Mouse (Mus musculus) testis, adult 2 months (tissue): ENCODE data around the gene Mrm3. TPM values are rescaled to one million over a fixed set of nuclear protein-coding genes. Genes with fewer than 3 reads are reported as not detected.

Experiments
- H3K27ac ChIP-seq: fragments of 200-500 bp; 2 replicates; pipeline ENCODE4 v1.5.1; 2012; ENCODE audit warnings: low read depth, low read length; ENCODE audit not compliant: control insufficient read depth, insufficient read depth
- H3K27me3 ChIP-seq: fragments of 200-500 bp; 2 replicates; pipeline ENCODE4 v1.6.1; 2012; ENCODE audit warnings: mild to moderate bottlenecking, low read length, moderate library complexity; ENCODE audit not compliant: control insufficient read depth, insufficient read depth
- H3K36me3 ChIP-seq: fragments of 200-500 bp; 2 replicates; pipeline ENCODE4 v1.6.1; 2012; ENCODE audit warnings: mild to moderate bottlenecking, low read length; ENCODE audit not compliant: control insufficient read depth, insufficient read depth
- H3K4me1 ChIP-seq: fragments of 200-500 bp; 2 replicates; pipeline ENCODE4 v1.6.1; 2012; ENCODE audit warnings: low read length; ENCODE audit not compliant: control insufficient read depth, insufficient read depth
- H3K4me3 ChIP-seq: fragments of 200-500 bp; 2 replicates; pipeline ENCODE4 v1.5.1; 2012; ENCODE audit warnings: low read depth, mild to moderate bottlenecking, low read length, moderate library complexity, mixed read lengths; ENCODE audit not compliant: control insufficient read depth
- CTCF ChIP-seq: fragments of 200-500 bp; IDR thresholded peaks from 2 replicates; pipeline ENCODE4 v1.5.1; 2012; ENCODE audit warnings: low read depth, mild to moderate bottlenecking, inconsistent platforms, low read length, moderate library complexity; ENCODE audit not compliant: control insufficient read depth, insufficient read depth, insufficient replicate concordance
- POLR2A ChIP-seq: fragments of 200-500 bp; IDR thresholded peaks from 2 replicates; pipeline ENCODE4 v1.6.1; 2012; ENCODE audit warnings: low read depth, mild to moderate bottlenecking, inconsistent platforms, low read length, moderate library complexity; ENCODE audit not compliant: control insufficient read depth
- polyA plus RNA-seq: library from polyadenylated mRNA; depleted of rRNA; stranded (reverse); fragments of >200 nt; gene quantifications from 2 replicates; pipeline ENCODE4 v1.2.3, GENCODE M21; 2012; rRNA removed

Gene Mrm3
- polyA plus RNA-seq, 1 experiment: 4.3 TPM

DNA sequence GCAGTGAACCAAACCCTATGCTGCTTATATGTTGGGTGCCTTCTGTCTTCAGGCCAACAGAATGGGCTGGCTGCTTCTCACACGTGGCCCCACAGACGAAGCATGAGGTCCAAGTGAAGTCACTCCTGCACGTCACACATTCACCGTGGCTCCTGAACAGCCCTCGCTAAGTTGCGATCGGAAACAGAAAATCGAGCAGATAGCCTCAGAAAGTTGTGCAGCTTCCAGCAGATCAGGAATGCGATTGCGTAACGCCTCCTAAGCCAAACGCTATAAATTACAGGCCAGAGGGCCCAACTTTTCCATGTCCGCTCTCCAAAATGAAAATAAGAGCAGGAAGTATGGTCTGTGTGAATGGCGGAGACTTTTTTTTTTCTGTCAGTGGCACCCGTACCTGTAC lies 48.9 kb downstream of the Mrm3 start:
- Histone ChIP-seq H3K27ac (no peak overlapping the region), H3K27me3 (no peaks in the 10 kb centered on the region), H3K4me3 (no peak overlapping the region), H3K36me3 (no peaks in the 10 kb centered on the region), H3K4me1 (peaks cover 11% of the 10 kb centered on the region)
- no peak for TF ChIP-seq CTCF
- TF ChIP-seq POLR2A: no peak

GRCm38 (mm10) chr11:76292831-76293230 lies 49.3 kb downstream of the Mrm3 start:
- TF ChIP-seq POLR2A: no peak
- TF ChIP-seq CTCF: no peak
- no peaks in the 10 kb centered on the region for H3K36me3 ChIP-seq
- H3K4me3 ChIP-seq: no peak overlapping the region
- peaks cover 11% of the 10 kb centered on the region for H3K4me1 ChIP-seq
- H3K27me3 ChIP-seq: no peaks in the 10 kb centered on the region
- no peak overlapping the region for H3K27ac ChIP-seq

GRCm38 (mm10) chr11:76294078-76294477 lies 50.6 kb downstream of the Mrm3 start:
- TF ChIP-seq CTCF (no peak), POLR2A (no peak)
- Histone ChIP-seq H3K4me3 (no peak overlapping the region), H3K4me1 (peaks cover 5% of the 10 kb centered on the region)

GRCm38 (mm10) chr11:76294836-76295235 lies 51.3 kb downstream of the Mrm3 start:
- H3K36me3 ChIP-seq: no peaks in the 10 kb centered on the region
- no peak overlapping the region for H3K27ac ChIP-seq
- no peak overlapping the region for H3K4me3 ChIP-seq
- no peaks in the 10 kb centered on the region for H3K27me3 ChIP-seq
- TF ChIP-seq POLR2A (no peak), CTCF (no peak)
- H3K4me1 ChIP-seq: peaks cover 5% of the 10 kb centered on the region

More at GRCm38 (mm10) chr11:76294078-76294477, 50.6 kb downstream of the Mrm3 start:
- no peak overlapping the region for H3K27ac ChIP-seq
- H3K27me3 ChIP-seq: no peaks in the 10 kb centered on the region
- H3K36me3 ChIP-seq: no peaks in the 10 kb centered on the region

DNA sequence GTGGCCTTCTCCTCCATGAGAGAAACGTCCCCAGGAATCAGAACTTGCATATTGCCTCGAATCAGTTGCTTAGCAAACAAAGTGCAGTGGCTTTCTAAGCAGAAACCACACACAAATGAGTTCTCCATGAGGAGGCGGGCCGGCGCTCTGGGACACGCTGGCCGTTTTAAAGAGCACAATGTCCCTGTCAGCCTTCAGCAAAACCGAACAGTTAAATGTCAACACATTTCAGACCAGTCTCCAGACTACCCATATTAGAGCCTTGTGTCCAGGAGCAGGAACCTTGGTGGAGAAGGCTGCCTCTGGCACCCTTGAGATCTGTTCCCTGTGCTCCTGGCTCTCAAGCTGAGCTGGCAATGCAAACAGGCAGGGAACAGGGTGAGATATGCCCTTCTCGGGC lies 53.7 kb downstream of the Mrm3 start:
- H3K27me3 ChIP-seq: no peaks in the 10 kb centered on the region
- TF ChIP-seq POLR2A (no peak), CTCF (no peak)
- H3K4me1 ChIP-seq: peaks cover 5% of the 10 kb centered on the region
- no peak overlapping the region for H3K4me3 ChIP-seq
- no peaks in the 10 kb centered on the region for H3K36me3 ChIP-seq
- H3K27ac ChIP-seq: no peak overlapping the region; the same call in 1 of the 2 replicates

DNA sequence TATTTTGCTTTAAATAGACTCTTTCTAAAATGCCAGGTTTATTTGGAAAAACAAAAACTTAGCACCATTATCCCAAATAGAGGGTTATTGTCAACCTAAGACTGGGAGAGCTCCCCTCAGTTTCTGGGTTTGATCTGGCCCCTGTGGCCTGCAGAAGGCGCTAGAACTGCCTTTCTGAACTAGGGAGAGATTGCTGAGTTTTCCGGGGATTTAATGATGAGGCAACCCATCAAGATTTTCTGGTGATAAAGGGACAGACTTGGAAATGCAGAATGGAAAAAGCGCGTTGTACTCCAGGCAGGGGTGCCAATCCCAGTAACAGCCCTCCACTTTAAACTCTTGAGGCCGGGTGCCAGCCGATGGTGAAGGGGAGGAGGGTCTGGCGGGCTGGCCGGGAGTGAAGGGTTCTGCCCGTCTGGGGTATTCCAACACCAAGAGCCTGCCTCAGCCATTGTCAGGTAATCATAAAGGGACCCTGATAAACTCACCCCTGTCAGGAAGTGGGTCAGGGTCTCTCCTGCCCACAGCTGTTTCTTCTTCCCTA lies 55.0 kb downstream of the Mrm3 start:
- H3K27me3 ChIP-seq: no peaks in the 10 kb centered on the region
- TF ChIP-seq CTCF: no peak
- TF ChIP-seq POLR2A: no peak
- H3K36me3 ChIP-seq: no peaks in the 10 kb centered on the region
- no peak overlapping the region for H3K4me3 ChIP-seq
- H3K27ac ChIP-seq: no peak overlapping the region
- peaks cover 5% of the 10 kb centered on the region for H3K4me1 ChIP-seq

Other genes starting within 250 kb of the Mrm3 start
- 287 and 288 TPM in 2 replicates for gene 1700016K19Rik, start 243.8 kb upstream of the Mrm3 start, polyA plus RNA-seq
- gene Rflnb, start 215.9 kb upstream of the Mrm3 start, polyA plus RNA-seq: 0.64 and 0.77 TPM in 2 replicates
- 11.5 and 11.7 TPM in 2 replicates for gene Vps53, start 64.1 kb upstream of the Mrm3 start, polyA plus RNA-seq
- gene Fam57a, start 64.0 kb upstream of the Mrm3 start, polyA plus RNA-seq: 2.4 and 3.2 TPM in 2 replicates
- 2,170 and 2,532 TPM in 2 replicates for gene Dbil5, start 26.1 kb upstream of the Mrm3 start, polyA plus RNA-seq
- 39.6 and 40.8 TPM in 2 replicates for gene Gemin4, start 26.1 kb upstream of the Mrm3 start, polyA plus RNA-seq
- gene Glod4, start within 50 bp of the Mrm3 start, polyA plus RNA-seq: 9.4 and 10.6 TPM in 2 replicates
- gene Nxn, start 155.4 kb downstream of the Mrm3 start, polyA plus RNA-seq: 83.2 and 84.0 TPM in 2 replicates
- 7.5 and 8.6 TPM in 2 replicates for gene Timm22, start 163.2 kb downstream of the Mrm3 start, polyA plus RNA-seq